Mouse (Mus musculus) kidney, embryonic 16.5 days (tissue): Measurements from ENCODE around the gene Olfr523. TPM values are rescaled to one million over a fixed set of nuclear protein-coding genes. Genes with fewer than 3 reads are reported as not detected.

ENCODE experiments used
- ATAC-seq: fragments of 200-750 bp; cut with Nextera tagmentation; 2 replicates; pipeline ENCODE4 v1.8.0; 2017; ENCODE audit warnings: moderate TSS enrichment; ENCODE audit not compliant: low FRiP score, low TSS enrichment
- H3K27ac ChIP-seq: fragments of 300-500 bp; sonication (generic); 2 replicates; pipeline ENCODE4 v1.5.1; 2014; ENCODE audit warnings: low read length
- H3K27me3 ChIP-seq: fragments of 300-500 bp; sonication (generic); 2 replicates; pipeline ENCODE4 v1.6.1; 2014; ENCODE audit warnings: low read length, control low read depth, mixed read lengths; ENCODE audit not compliant: insufficient read depth
- H3K36me3 ChIP-seq: fragments of 300-500 bp; sonication (generic); 2 replicates; pipeline ENCODE4 v1.6.1; 2014; ENCODE audit warnings: low read length, control low read depth, mixed read lengths; ENCODE audit not compliant: insufficient read depth
- H3K4me1 ChIP-seq: fragments of 300-500 bp; sonication (generic); 2 replicates; pipeline ENCODE4 v1.6.1; 2014; ENCODE audit warnings: low read length, control low read depth, mixed read lengths; ENCODE audit not compliant: insufficient read depth
- H3K4me2 ChIP-seq: fragments of 300-500 bp; sonication (generic); replicated peaks from 2 replicates; pipeline ENCODE4 v1.6.1; 2014; ENCODE audit warnings: low read depth, low read length
- H3K4me3 ChIP-seq: fragments of 300-500 bp; sonication (generic); 2 replicates; pipeline ENCODE4 v1.5.1; 2014; ENCODE audit warnings: mild to moderate bottlenecking, low read length
- H3K9ac ChIP-seq: fragments of 300-500 bp; sonication (generic); replicated peaks from 2 replicates; pipeline ENCODE4 v1.6.1; 2014; ENCODE audit warnings: low read length
- H3K9me3 ChIP-seq: fragments of 300-500 bp; sonication (generic); 2 replicates; pipeline ENCODE4 v1.6.1; 2016; ENCODE audit warnings: low read length, control low read depth
- WGBS: fragments of 180-500 bp; shearing (Covaris S2); extraction: QIAGEN DNeasy Blood & Tissue Kit; methylation state at CpG from one replicate; pipeline ENCODE4 v1.1.7; 2014; 5-methylcytosine and 5-hydroxymethylcytosine counted together
- polyA plus RNA-seq: library from polyadenylated mRNA; unstranded; fragments of >200 nt; fragmentation: Nextera tagmentation; extraction: Ambion mirVana; gene quantifications from 2 replicates; pipeline ENCODE4 v1.2.1, GENCODE M21; 2015

Olfr523 gene
- polyA plus RNA-seq, 1 experiment from 2014 or later: not detected

DNA sequence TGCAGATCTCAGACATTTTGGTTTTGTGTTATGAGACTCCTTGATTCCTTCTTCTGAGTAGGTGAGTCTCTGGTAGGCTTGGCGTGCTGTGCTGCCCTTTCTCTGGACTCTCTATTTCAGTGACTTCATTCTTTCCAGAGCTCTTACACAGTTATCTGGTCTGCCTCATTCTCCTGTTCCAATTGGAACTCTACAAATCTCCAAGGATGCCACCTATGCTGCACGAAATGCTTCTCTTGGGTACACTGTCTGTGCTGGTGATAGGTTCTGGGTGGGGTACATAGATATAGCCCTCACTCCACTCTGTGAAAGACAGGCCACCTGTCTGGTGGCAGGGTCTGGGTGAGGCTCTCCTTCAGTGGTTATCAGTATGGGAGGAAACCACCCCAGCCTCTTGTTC, 45.0 kb downstream of the Olfr523 start, which contains the start of gene Cd163l1:
Gene Cd163l1, plus strand, starts transcription at position 301 of the 400 bp plus-strand sequence.
- Histone ChIP-seq H3K27ac (no peak within 1 kb of the TSS), H3K36me3 (no peaks in the 10 kb centered on the region), H3K4me3 (no peak within 1 kb of the TSS), H3K9ac (no peak within 1 kb of the TSS), H3K27me3 (no peaks in the 10 kb centered on the region), H3K4me1 (no peaks in the 10 kb centered on the region), H3K4me2 (no peak within 1 kb of the TSS), H3K9me3 (no peaks in the 10 kb centered on the region)
- 80% methylated on average over 2 of the region's 2 CpGs for WGBS
- no peak for ATAC-seq

- H3K27ac ChIP-seq: no peak overlapping the region
- no peak for ATAC-seq
- 0% methylated on average over 1 of the region's 1 CpGs for WGBS
- H3K27me3 ChIP-seq: no peaks in the 10 kb centered on the region
- H3K9ac ChIP-seq: no peak overlapping the region
- H3K9me3 ChIP-seq: no peaks in the 10 kb centered on the region
- no peak overlapping the region for H3K4me3 ChIP-seq
- no peaks in the 10 kb centered on the region for H3K36me3 ChIP-seq
- H3K4me1 ChIP-seq: no peaks in the 10 kb centered on the region
- H3K4me2 ChIP-seq: no peak overlapping the region
These were observed 46.3 kb downstream of the Olfr523 start for GRCm38 (mm10) chr7:140219268-140219667.

- 83% methylated on average over 4 of the region's 4 CpGs for WGBS
- Histone ChIP-seq H3K4me1 (no peaks in the 10 kb centered on the region), H3K4me3 (no peak overlapping the region), H3K36me3 (no peaks in the 10 kb centered on the region), H3K27me3 (no peaks in the 10 kb centered on the region), H3K9ac (no peak overlapping the region), H3K27ac (no peak overlapping the region), H3K9me3 (no peaks in the 10 kb centered on the region), H3K4me2 (no peak overlapping the region)
- no peak for ATAC-seq
These were observed 47.4 kb downstream of the Olfr523 start for GRCm38 (mm10) chr7:140220375-140220774.

- no peak overlapping the region for H3K4me3 ChIP-seq
- WGBS: 81% methylated on average over 13 of the region's 13 CpGs
- no peak overlapping the region for H3K9ac ChIP-seq
- no peaks in the 10 kb centered on the region for H3K36me3 ChIP-seq
- H3K27me3 ChIP-seq: no peaks in the 10 kb centered on the region
- H3K4me2 ChIP-seq: no peak overlapping the region
- no peak overlapping the region for H3K27ac ChIP-seq
- H3K9me3 ChIP-seq: no peaks in the 10 kb centered on the region
- ATAC-seq: no peak
- H3K4me1 ChIP-seq: no peaks in the 10 kb centered on the region
These were observed 51.2 kb downstream of the Olfr523 start for GRCm38 (mm10) chr7:140224209-140224608.

Other genes with a start within 250 kb of the Olfr523 start
- gene Utf1, start 229.4 kb upstream of the Olfr523 start, polyA plus RNA-seq: 0.21 TPM in 1 of 2 replicates, not detected in the other
- gene 6430531B16Rik, start 194.5 kb upstream of the Olfr523 start, polyA plus RNA-seq: 0.71 and 0.94 TPM in 2 replicates
- 1.6 and 1.8 TPM in 2 replicates for gene Adam8, start 180.7 kb upstream of the Olfr523 start, polyA plus RNA-seq
- gene Zfp511, start 136.8 kb upstream of the Olfr523 start, polyA plus RNA-seq: 38.0 and 40.6 TPM in 2 replicates
- 57.7 and 58.8 TPM in 2 replicates for gene Tubgcp2, start 136.5 kb upstream of the Olfr523 start, polyA plus RNA-seq
- gene Msx3, start 124.1 kb upstream of the Olfr523 start, polyA plus RNA-seq: not detected in 2 replicates
- 0.99 and 1.9 TPM in 2 replicates for gene Caly, start 90.7 kb upstream of the Olfr523 start, polyA plus RNA-seq
- gene Prap1, start 79.8 kb upstream of the Olfr523 start, polyA plus RNA-seq: 0.27 and 0.62 TPM in 2 replicates
- 36.1 and 41.3 TPM in 2 replicates for gene Fuom, start 70.8 kb upstream of the Olfr523 start, polyA plus RNA-seq
- gene Paox, start 57.4 kb upstream of the Olfr523 start, polyA plus RNA-seq: 20.2 and 23.5 TPM in 2 replicates
- 183 and 199 TPM in 2 replicates for gene Echs1, start 56.7 kb upstream of the Olfr523 start, polyA plus RNA-seq
- gene Mtg1, start 35.7 kb upstream of the Olfr523 start, polyA plus RNA-seq: 30.5 and 33.8 TPM in 2 replicates
- 0.41 and 0.51 TPM in 2 replicates for gene Sprn, start 18.3 kb upstream of the Olfr523 start, polyA plus RNA-seq
- gene Olfr522, start 8.5 kb upstream of the Olfr523 start, polyA plus RNA-seq: not detected in 2 replicates
- not detected in 2 replicates for gene Olfr524, start 32.7 kb downstream of the Olfr523 start, polyA plus RNA-seq
- gene Cd163l1, start 45.0 kb downstream of the Olfr523 start, polyA plus RNA-seq: 0.04 TPM in 1 of 2 replicates, not detected in the other
- not detected in 2 replicates for gene 5830411N06Rik, start 74.1 kb downstream of the Olfr523 start, polyA plus RNA-seq
- not detected in 2 replicates for gene Olfr525, start 147.6 kb downstream of the Olfr523 start, polyA plus RNA-seq
- not detected in 2 replicates for gene Olfr527, start 160.8 kb downstream of the Olfr523 start, polyA plus RNA-seq
- not detected in 2 replicates for gene Olfr60, start 188.5 kb downstream of the Olfr523 start, polyA plus RNA-seq
- gene Olfr530, start 203.1 kb downstream of the Olfr523 start, polyA plus RNA-seq: not detected in 2 replicates
- not detected in 2 replicates for gene Olfr531, start 229.7 kb downstream of the Olfr523 start, polyA plus RNA-seq
- not detected in 2 replicates for gene Olfr532, start 248.4 kb downstream of the Olfr523 start, polyA plus RNA-seq